Mouse (Mus musculus) left cerebral cortex, postnatal 4 days (tissue): Measurements from ENCODE around the gene Lrp1. TPM values are rescaled to one million over a fixed set of nuclear protein-coding genes. Genes with fewer than 3 reads are reported as not detected.

Experiments
- DNase-seq: peaks from one replicate; pipeline ENCODE4 v3.0.0-alpha.2; 2022
- intact Hi-C: fragments of 180-260 bp; cut with DNase I; formaldehyde crosslinking; loops from one replicate; pipeline ENCODE4 v1.15.1; 2025
- total RNA-seq, 2 experiments: library from RNA; stranded (reverse); gene quantifications; 2 replicates each; pipeline ENCODE4 v1.2.3; 2021

The Lrp1 gene
- total RNA-seq, 2 experiments from 2014 or later, result 286 to 296 TPM

- no peak for DNase-seq
- intact Hi-C loops, result no loop called here
Observed at GRCm38 (mm10) chr10:127594930-127595715, 25.8 kb downstream of the Lrp1 start.

- intact Hi-C loops, result no loop called here
Observed at GRCm38 (mm10) chr10:127594405-127594804, 26.5 kb downstream of the Lrp1 start.

GRCm38 (mm10) chr10:127592850-127593249, 28.1 kb downstream of the Lrp1 start:
- no peak for DNase-seq
- intact Hi-C loops, result no loop called here

More at GRCm38 (mm10) chr10:127594405-127594804, 26.5 kb downstream of the Lrp1 start:
- DNase-seq, result no peak

GRCm38 (mm10) chr10:127592423-127592822, 28.5 kb downstream of the Lrp1 start:
- intact Hi-C loops, result no loop called here
- no peak for DNase-seq

- DNase-seq, result peak; percentile 46
- intact Hi-C loops, result no loop called here
Observed at GRCm38 (mm10) chr10:127591514-127591913, 29.4 kb downstream of the Lrp1 start.

GRCm38 (mm10) chr10:127590831-127591451, 30.0 kb downstream of the Lrp1 start:
- intact Hi-C loops, result no loop called here
- DNase-seq, result no peak

- DNase-seq, result no peak
- intact Hi-C loops, result no loop called here
Observed at GRCm38 (mm10) chr10:127590256-127590655, 30.7 kb downstream of the Lrp1 start.

GRCm38 (mm10) chr10:127587776-127588175, 33.2 kb downstream of the Lrp1 start:
- DNase-seq, result no peak
- intact Hi-C loops, result no loop called here

- intact Hi-C loops, result no loop called here
Observed at GRCm38 (mm10) chr10:127586209-127586608, 34.7 kb downstream of the Lrp1 start.

GRCm38 (mm10) chr10:127585598-127585997, 35.4 kb downstream of the Lrp1 start:
- no peak for DNase-seq
- intact Hi-C loops, result no loop called here

More at GRCm38 (mm10) chr10:127586209-127586608, 34.7 kb downstream of the Lrp1 start:
- no peak for DNase-seq

GRCm38 (mm10) chr10:127583649-127584048, 37.3 kb downstream of the Lrp1 start:
- DNase-seq, result no peak
- intact Hi-C loops, result no loop called here

GRCm38 (mm10) chr10:127581291-127581690, 39.7 kb downstream of the Lrp1 start:
- intact Hi-C loops, result no loop called here
- DNase-seq, result no peak

GRCm38 (mm10) chr10:127577982-127578381, 43.0 kb downstream of the Lrp1 start:
- DNase-seq, result no peak
- intact Hi-C loops, result no loop called here

- intact Hi-C loops, result no loop called here
- DNase-seq, result no peak
Observed at GRCm38 (mm10) chr10:127577156-127577555, 43.8 kb downstream of the Lrp1 start.

GRCm38 (mm10) chr10:127576381-127576961, 44.5 kb downstream of the Lrp1 start:
- DNase-seq, result peak; percentile 64
- intact Hi-C loops, result no loop called here

GRCm38 (mm10) chr10:127575741-127576140, 45.2 kb downstream of the Lrp1 start:
- no peak for DNase-seq
- intact Hi-C loops, result no loop called here

GRCm38 (mm10) chr10:127572281-127572680, 48.7 kb downstream of the Lrp1 start:
- intact Hi-C loops, result no loop called here
- no peak for DNase-seq

- intact Hi-C loops, result no loop called here
- no peak for DNase-seq
Observed at GRCm38 (mm10) chr10:127570937-127571641, 49.9 kb downstream of the Lrp1 start.

GRCm38 (mm10) chr10:127570384-127570783, 50.6 kb downstream of the Lrp1 start:
- intact Hi-C loops, result no loop called here
- no peak for DNase-seq

GRCm38 (mm10) chr10:127569450-127569849, 51.5 kb downstream of the Lrp1 start:
- DNase-seq, result peak; percentile 85
- intact Hi-C loops, result no loop called here
